Mouse (Mus musculus) limb, embryonic 12.5 days (tissue): ENCODE results near the gene 3110001I22Rik. TPM values are rescaled to one million over a fixed set of nuclear protein-coding genes. Genes with fewer than 3 reads are reported as not detected.

Source experiments
- ATAC-seq: fragments of 200-750 bp; cut with Nextera tagmentation; 2 replicates; pipeline ENCODE4 v1.8.0; 2017; ENCODE audit warnings: low read depth, moderate TSS enrichment; ENCODE audit not compliant: insufficient number of reproducible peaks, insufficient read depth, low FRiP score, low TSS enrichment
- H3K27ac ChIP-seq: fragments of 300-500 bp; sonication (generic); 2 replicates; pipeline ENCODE4 v1.5.1; 2016; ENCODE audit warnings: mild to moderate bottlenecking, moderate library complexity
- H3K27me3 ChIP-seq: fragments of 300-500 bp; sonication (generic); 2 replicates; pipeline ENCODE4 v1.6.1; 2016; ENCODE audit warnings: mild to moderate bottlenecking, moderate library complexity
- H3K36me3 ChIP-seq: fragments of 300-500 bp; sonication (generic); 2 replicates; pipeline ENCODE4 v1.6.1; 2016; ENCODE audit warnings: mild to moderate bottlenecking, moderate library complexity
- H3K4me1 ChIP-seq: fragments of 300-500 bp; sonication (generic); replicated peaks from 2 replicates; pipeline ENCODE4 v1.6.1; 2016
- H3K4me2 ChIP-seq: fragments of 300-500 bp; sonication (generic); 2 replicates; pipeline ENCODE4 v1.6.1; 2016; ENCODE audit warnings: mild to moderate bottlenecking, moderate library complexity
- H3K4me3 ChIP-seq: fragments of 300-500 bp; sonication (generic); replicated peaks from 2 replicates; pipeline ENCODE4 v1.5.1; 2016; ENCODE audit warnings: mild to moderate bottlenecking
- H3K9ac ChIP-seq: fragments of 300-500 bp; sonication (generic); replicated peaks from 2 replicates; pipeline ENCODE4 v1.6.1; 2016; ENCODE audit warnings: mild to moderate bottlenecking, moderate library complexity
- H3K9me3 ChIP-seq: fragments of 300-500 bp; sonication (generic); 2 replicates; pipeline ENCODE4 v1.6.1; 2016; ENCODE audit warnings: mild to moderate bottlenecking, moderate library complexity
- WGBS: fragments of 180-500 bp; shearing (Covaris S2); methylation state at CpG from one replicate; pipeline ENCODE4 v1.1.7; 2016; 5-methylcytosine and 5-hydroxymethylcytosine counted together
- polyA plus RNA-seq: library from polyadenylated mRNA; unstranded; fragments of >200 nt; fragmentation: Nextera tagmentation; extraction: Ambion mirVana; gene quantifications from 2 replicates; pipeline ENCODE4 v1.2.1, GENCODE M21; 2016

3110001I22Rik gene
- polyA plus RNA-seq, 1 experiment from 2014 or later: 8.5 TPM

GRCm38 (mm10) chr16:13722937-13723336 is 51.2 kb downstream of the 3110001I22Rik start:
- Histone ChIP-seq H3K9me3 (no peaks in the 10 kb centered on the region), H3K27ac (no peak overlapping the region)
- 34% methylated on average over 10 of the region's 10 CpGs for WGBS

DNA sequence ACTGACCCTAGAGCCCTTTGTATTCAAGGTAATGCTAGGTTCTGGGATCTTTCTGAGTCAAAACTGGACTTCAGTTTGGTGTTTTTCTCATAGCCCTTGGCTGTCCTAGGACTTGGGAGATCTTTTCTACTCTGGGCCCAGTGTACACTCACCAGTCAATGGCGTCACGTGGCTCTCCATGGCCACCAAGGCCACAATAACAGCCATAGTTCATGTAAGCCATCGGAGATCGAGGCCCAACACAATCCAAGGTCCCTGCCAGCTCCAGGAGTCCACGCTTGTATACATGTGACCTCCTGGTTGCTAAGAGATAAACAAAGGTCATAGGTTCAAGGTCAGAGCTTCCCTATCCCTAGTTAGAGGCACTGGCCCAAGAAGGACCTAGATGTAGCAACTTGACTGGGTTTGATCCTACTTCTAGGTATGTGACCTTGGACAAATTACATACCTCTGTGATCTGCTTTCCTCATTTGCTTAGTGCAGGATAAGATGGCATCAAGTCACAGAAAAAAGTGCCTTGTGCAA is 56.1 kb downstream of the 3110001I22Rik start:
- Histone ChIP-seq H3K27ac (no peak overlapping the region), H3K9ac (no peak overlapping the region), H3K4me3 (no peak overlapping the region), H3K4me1 (0 out of 2 replicates have a peak, but pooled peaks cover 7% of the 10 kb centered on the region), H3K9me3 (no peaks in the 10 kb centered on the region), H3K36me3 (no peaks in the 10 kb centered on the region), H3K27me3 (peaks cover 14% of the 10 kb centered on the region; the same call in 1 of the 2 replicates), H3K4me2 (no peak overlapping the region)
- WGBS: 90% methylated on average over 5 of the region's 5 CpGs
- ATAC-seq: no peak

More at GRCm38 (mm10) chr16:13722937-13723336, 51.2 kb downstream of the 3110001I22Rik start:
- no peak for ATAC-seq
- no peaks in the 10 kb centered on the region for H3K27me3 ChIP-seq
- H3K36me3 ChIP-seq: no peaks in the 10 kb centered on the region
- H3K4me2 ChIP-seq: no peak overlapping the region
- no peaks in the 10 kb centered on the region for H3K4me1 ChIP-seq
- no peak overlapping the region for H3K4me3 ChIP-seq
- no peak overlapping the region for H3K9ac ChIP-seq

Other genes starting within 250 kb of the 3110001I22Rik start
- 41.4 and 44.8 TPM in 2 replicates for gene Parn, start 3.8 kb upstream of the 3110001I22Rik start, polyA plus RNA-seq
- gene Bfar, start 71 bp upstream of the 3110001I22Rik start, polyA plus RNA-seq: 44.5 and 46.4 TPM in 2 replicates
- not detected in 2 replicates for gene Pla2g10, start 59.1 kb downstream of the 3110001I22Rik start, polyA plus RNA-seq
- 75.8 and 82.8 TPM in 2 replicates for gene Rrn3, start 108.8 kb downstream of the 3110001I22Rik start, polyA plus RNA-seq
- gene Ntan1, start 146.9 kb downstream of the 3110001I22Rik start, polyA plus RNA-seq: 183 and 184 TPM in 2 replicates
- gene Pdxdc1, start 231.2 kb downstream of the 3110001I22Rik start, polyA plus RNA-seq: 97.9 and 100 TPM in 2 replicates
- gene Mpv17l, start 231.2 kb downstream of the 3110001I22Rik start, polyA plus RNA-seq: 2.5 and 3.7 TPM in 2 replicates